Mouse (Mus musculus) stomach, embryonic 16.5 days (tissue): ENCODE data around the gene Mst1r. TPM values are rescaled to one million over a fixed set of nuclear protein-coding genes. Genes with fewer than 3 reads are reported as not detected.

ENCODE experiments used
- ATAC-seq: fragments of 200-750 bp; cut with Nextera tagmentation; 2 replicates; pipeline ENCODE4 v1.8.0; 2017; ENCODE audit warnings: moderate number of reproducible peaks, moderate TSS enrichment; ENCODE audit not compliant: insufficient read depth, low FRiP score
- H3K27ac ChIP-seq: fragments of 300-500 bp; sonication (generic); 2 replicates; pipeline ENCODE4 v1.5.1; 2014; ENCODE audit warnings: low read length
- H3K27me3 ChIP-seq: fragments of 300-500 bp; sonication (generic); 2 replicates; pipeline ENCODE4 v1.6.1; 2014; ENCODE audit warnings: low read length, control low read depth, mixed read lengths; ENCODE audit not compliant: control insufficient read depth, insufficient read depth
- H3K36me3 ChIP-seq: fragments of 300-500 bp; sonication (generic); 2 replicates; pipeline ENCODE4 v1.6.1; 2014; ENCODE audit warnings: low read length; ENCODE audit not compliant: control insufficient read depth, insufficient read depth
- H3K4me1 ChIP-seq: fragments of 300-500 bp; sonication (generic); 2 replicates; pipeline ENCODE4 v1.6.1; 2014; ENCODE audit warnings: low read length, control low read depth, mixed read lengths; ENCODE audit not compliant: control insufficient read depth, insufficient read depth
- H3K4me2 ChIP-seq: fragments of 300-500 bp; sonication (generic); 2 replicates; pipeline ENCODE4 v1.6.1; 2014; ENCODE audit warnings: low read depth, low read length, mixed read lengths
- H3K4me3 ChIP-seq: fragments of 300-500 bp; sonication (generic); replicated peaks from 2 replicates; pipeline ENCODE4 v1.5.1; 2014; ENCODE audit warnings: mild to moderate bottlenecking, low read length
- H3K9ac ChIP-seq: fragments of 300-500 bp; sonication (generic); 2 replicates; pipeline ENCODE4 v1.6.1; 2014; ENCODE audit warnings: low read length
- H3K9me3 ChIP-seq: fragments of 300-500 bp; sonication (generic); replicated peaks from 2 replicates; pipeline ENCODE4 v1.6.1; 2016; ENCODE audit warnings: low read length, control low read depth; ENCODE audit not compliant: control insufficient read depth
- WGBS: fragments of 180-500 bp; shearing (Covaris S2); extraction: QIAGEN DNeasy Blood & Tissue Kit; methylation state at CpG from one replicate; pipeline ENCODE4 v1.1.7; 2014; 5-methylcytosine and 5-hydroxymethylcytosine counted together
- polyA plus RNA-seq: library from polyadenylated mRNA; unstranded; fragments of >200 nt; fragmentation: Nextera tagmentation; extraction: Ambion mirVana; gene quantifications from 2 replicates; pipeline ENCODE4 v1.2.1, GENCODE M21; 2015

Mst1r gene
- polyA plus RNA-seq, 1 experiment from 2014 or later, result 15.8 TPM

- no peak for ATAC-seq
- H3K36me3 ChIP-seq, result no peaks in the 10 kb centered on the region
- H3K4me1 ChIP-seq, result no peaks in the 10 kb centered on the region
- H3K4me2 ChIP-seq, result no peak overlapping the region
- no peak overlapping the region for H3K27ac ChIP-seq
- 80% methylated on average over 10 of the region's 10 CpGs for WGBS
- no peak overlapping the region for H3K4me3 ChIP-seq
- H3K9ac ChIP-seq, result no peak overlapping the region
- H3K9me3 ChIP-seq, result no peaks in the 10 kb centered on the region
- H3K27me3 ChIP-seq, result no peaks in the 10 kb centered on the region
Observed at GRCm38 (mm10) chr9:107966676-107967075, 60.0 kb downstream of the Mst1r start.

- Histone ChIP-seq H3K9ac (no peak overlapping the region), H3K9me3 (no peaks in the 10 kb centered on the region), H3K36me3 (no peaks in the 10 kb centered on the region), H3K27me3 (no peaks in the 10 kb centered on the region), H3K4me3 (no peak overlapping the region), H3K4me1 (no peaks in the 10 kb centered on the region), H3K4me2 (no peak overlapping the region), H3K27ac (no peak overlapping the region)
- no peak for ATAC-seq
- WGBS, result 85% methylated on average over 6 of the region's 6 CpGs
Observed at GRCm38 (mm10) chr9:107967437-107967836, 60.8 kb downstream of the Mst1r start.

- Histone ChIP-seq H3K4me1 (no peaks in the 10 kb centered on the region), H3K4me2 (no peak overlapping the region), H3K27me3 (no peaks in the 10 kb centered on the region), H3K36me3 (no peaks in the 10 kb centered on the region), H3K4me3 (no peak overlapping the region), H3K9me3 (no peaks in the 10 kb centered on the region), H3K9ac (no peak overlapping the region), H3K27ac (no peak overlapping the region)
- 89% methylated on average over 7 of the region's 7 CpGs for WGBS
- no peak for ATAC-seq
Observed at GRCm38 (mm10) chr9:107968531-107968930, 61.9 kb downstream of the Mst1r start.

Other genes starting within 250 kb of the Mst1r start
- gene Slc38a3, start 237.3 kb upstream of the Mst1r start, polyA plus RNA-seq, result 13.0 and 15.1 TPM in 2 replicates
- gene Gnat1, start 227.2 kb upstream of the Mst1r start, polyA plus RNA-seq, result 0.42 and 2.0 TPM in 2 replicates
- 15.1 and 16.8 TPM in 2 replicates for gene Sema3f, start 196.4 kb upstream of the Mst1r start, polyA plus RNA-seq
- 183 and 187 TPM in 2 replicates for gene Rbm5, start 135.9 kb upstream of the Mst1r start, polyA plus RNA-seq
- gene Rbm6, start 33.6 kb upstream of the Mst1r start, polyA plus RNA-seq, result 63.7 and 71.2 TPM in 2 replicates
- gene Mon1a, start 18.7 kb upstream of the Mst1r start, polyA plus RNA-seq, result 23.2 and 26.7 TPM in 2 replicates
- not detected in 2 replicates for gene Actl11, start 21.6 kb downstream of the Mst1r start, polyA plus RNA-seq
- gene Camkv, start 28.8 kb downstream of the Mst1r start, polyA plus RNA-seq, result 2.6 and 2.9 TPM in 2 replicates
- 16.4 and 20.4 TPM in 2 replicates for gene Traip, start 43.3 kb downstream of the Mst1r start, polyA plus RNA-seq
- gene Uba7, start 68.6 kb downstream of the Mst1r start, polyA plus RNA-seq, result 34.8 and 40.0 TPM in 2 replicates
- gene Gm20661, start 76.2 kb downstream of the Mst1r start, polyA plus RNA-seq, result 5.9 and 7.5 TPM in 2 replicates
- 42.6 and 42.7 TPM in 2 replicates for gene Inka1, start 79.0 kb downstream of the Mst1r start, polyA plus RNA-seq
- 12.2 and 12.7 TPM in 2 replicates for gene Cdhr4, start 85.6 kb downstream of the Mst1r start, polyA plus RNA-seq
- gene Gm20662, start 89.5 kb downstream of the Mst1r start, polyA plus RNA-seq, result 0.52 and 0.67 TPM in 2 replicates
- 50.5 and 50.6 TPM in 2 replicates for gene Ip6k1, start 95.6 kb downstream of the Mst1r start, polyA plus RNA-seq
- 49.3 and 56.1 TPM in 2 replicates for gene Gmppb, start 142.4 kb downstream of the Mst1r start, polyA plus RNA-seq
- 3.9 and 4.5 TPM in 2 replicates for gene Amigo3, start 146.3 kb downstream of the Mst1r start, polyA plus RNA-seq
- gene Mst1, start 173.6 kb downstream of the Mst1r start, polyA plus RNA-seq, result 7.8 and 8.7 TPM in 2 replicates
- 31.2 and 32.8 TPM in 2 replicates for gene Rnf123, start 176.5 kb downstream of the Mst1r start, polyA plus RNA-seq
- gene Apeh, start 187.7 kb downstream of the Mst1r start, polyA plus RNA-seq, result 75.1 and 82.7 TPM in 2 replicates